Mouse (Mus musculus): ENCODE measurements around the gene Mapk8ip2.

Gene Mapk8ip2

GRCm38 (mm10) chr15:89452906-89453864, 528 bp upstream of the Mapk8ip2 start:
- peak; percentile 67 for DNase-seq (ENCODE audit: low spot score)

GRCm38 (mm10) chr15:89454857-89455256, 1.1 kb downstream of the Mapk8ip2 start:
- no peak for DNase-seq (ENCODE audit: low spot score)

GRCm38 (mm10) chr15:89455642-89456041, 1.9 kb downstream of the Mapk8ip2 start:
- no peak for DNase-seq (ENCODE audit: low spot score)

- DNase-seq (ENCODE audit: low spot score) = no peak
Measured at GRCm38 (mm10) chr15:89458942-89459341, 5.2 kb downstream of the Mapk8ip2 start.

- DNase-seq (ENCODE audit: low spot score) = no peak
Measured at GRCm38 (mm10) chr15:89459821-89460220, 6.1 kb downstream of the Mapk8ip2 start.

GRCm38 (mm10) chr15:89460298-89460697, 6.6 kb downstream of the Mapk8ip2 start:
- no peak for DNase-seq (ENCODE audit: low spot score)

- no peak for DNase-seq (ENCODE audit: low spot score)
Measured at GRCm38 (mm10) chr15:89461321-89461720, 7.6 kb downstream of the Mapk8ip2 start.

GRCm38 (mm10) chr15:89462176-89462575, 8.5 kb downstream of the Mapk8ip2 start:
- no peak for DNase-seq (ENCODE audit: low spot score)

GRCm38 (mm10) chr15:89463334-89464235, 9.9 kb downstream of the Mapk8ip2 start:
- no peak for DNase-seq (ENCODE audit: low spot score)

GRCm38 (mm10) chr15:89465052-89465451, 11.3 kb downstream of the Mapk8ip2 start:
- DNase-seq (ENCODE audit: low spot score) = no peak

- no peak for DNase-seq (ENCODE audit: low spot score)
Measured at GRCm38 (mm10) chr15:89468577-89468976, 14.9 kb downstream of the Mapk8ip2 start.

GRCm38 (mm10) chr15:89471476-89471875, 17.8 kb downstream of the Mapk8ip2 start:
- DNase-seq (ENCODE audit: low spot score) = no peak

- DNase-seq (ENCODE audit: low spot score) = no peak
Measured at GRCm38 (mm10) chr15:89473370-89473769, 19.7 kb downstream of the Mapk8ip2 start.

- DNase-seq (ENCODE audit: low spot score) = no peak
Measured at GRCm38 (mm10) chr15:89473921-89474320, 20.2 kb downstream of the Mapk8ip2 start.

GRCm38 (mm10) chr15:89474596-89475292, 21.0 kb downstream of the Mapk8ip2 start:
- no peak for DNase-seq (ENCODE audit: low spot score)

GRCm38 (mm10) chr15:89475293-89475600, 21.5 kb downstream of the Mapk8ip2 start:
- no peak for DNase-seq (ENCODE audit: low spot score)

GRCm38 (mm10) chr15:89475611-89476474, 22.1 kb downstream of the Mapk8ip2 start:
- DNase-seq (ENCODE audit: low spot score) = peak; percentile 85

GRCm38 (mm10) chr15:89476475-89476815, 22.7 kb downstream of the Mapk8ip2 start:
- DNase-seq (ENCODE audit: low spot score) = no peak

- no peak for DNase-seq (ENCODE audit: low spot score)
Measured at GRCm38 (mm10) chr15:89477091-89477491, 23.4 kb downstream of the Mapk8ip2 start, which contains the start of gene Arsa. Gene Arsa, minus strand, starts transcription at chr15:89477425.

GRCm38 (mm10) chr15:89477806-89478205, 24.1 kb downstream of the Mapk8ip2 start:
- no peak for DNase-seq (ENCODE audit: low spot score)

GRCm38 (mm10) chr15:89478622-89479021, 24.9 kb downstream of the Mapk8ip2 start:
- no peak for DNase-seq (ENCODE audit: low spot score)

Data from ovary, postnatal 14 days (tissue).